Mouse (Mus musculus): ENCODE data around the gene Fmnl1. TPM values are rescaled to one million over a fixed set of nuclear protein-coding genes. Genes with fewer than 3 reads are reported as not detected.

The Fmnl1 gene
- polyA plus RNA-seq, 1 experiment = not detected

GRCm38 (mm10) chr11:103144309-103145285, 26.3 kb upstream of the Fmnl1 start:
- no peak for TF ChIP-seq GATA1 (IDR thresholded peaks at IDR 0.05; ENCODE audit: low read length)

GRCm38 (mm10) chr11:103146386-103146785, 24.5 kb upstream of the Fmnl1 start:
- no peak for TF ChIP-seq GATA1 (IDR thresholded peaks at IDR 0.05; ENCODE audit: low read length)

GRCm38 (mm10) chr11:103147766-103148165, 23.1 kb upstream of the Fmnl1 start:
- no peak for TF ChIP-seq GATA1 (IDR thresholded peaks at IDR 0.05; ENCODE audit: low read length)

GRCm38 (mm10) chr11:103149771-103150170, 21.1 kb upstream of the Fmnl1 start:
- no peak for TF ChIP-seq GATA1 (IDR thresholded peaks at IDR 0.05; ENCODE audit: low read length)

GRCm38 (mm10) chr11:103158621-103159478, 12.1 kb upstream of the Fmnl1 start:
- no peak for TF ChIP-seq GATA1 (IDR thresholded peaks at IDR 0.05; ENCODE audit: low read length)

GRCm38 (mm10) chr11:103160738-103161137, 10.2 kb upstream of the Fmnl1 start:
- TF ChIP-seq GATA1 (IDR thresholded peaks at IDR 0.05; ENCODE audit: low read length) = no peak

- no peak for TF ChIP-seq GATA1 (IDR thresholded peaks at IDR 0.05; ENCODE audit: low read length)
These were observed 9.5 kb upstream of the Fmnl1 start for GRCm38 (mm10) chr11:103161449-103161848.

- no peak for TF ChIP-seq GATA1 (IDR thresholded peaks at IDR 0.05; ENCODE audit: low read length)
These were observed 8.8 kb upstream of the Fmnl1 start for GRCm38 (mm10) chr11:103162132-103162531.

- no peak for TF ChIP-seq GATA1 (IDR thresholded peaks at IDR 0.05; ENCODE audit: low read length)
These were observed 6.5 kb upstream of the Fmnl1 start for GRCm38 (mm10) chr11:103164391-103164790.

- TF ChIP-seq GATA1 (IDR thresholded peaks at IDR 0.05; ENCODE audit: low read length) = no peak
These were observed 2.1 kb upstream of the Fmnl1 start for GRCm38 (mm10) chr11:103168690-103169390.

GRCm38 (mm10) chr11:103169664-103170063, 1.2 kb upstream of the Fmnl1 start:
- no peak for TF ChIP-seq GATA1 (IDR thresholded peaks at IDR 0.05; ENCODE audit: low read length)

- TF ChIP-seq GATA1 (IDR thresholded peaks at IDR 0.05; ENCODE audit: low read length) = no peak
These were observed 805 bp upstream of the Fmnl1 start for GRCm38 (mm10) chr11:103170111-103170493.

- no peak for TF ChIP-seq GATA1 (IDR thresholded peaks at IDR 0.05; ENCODE audit: low read length)
These were observed 346 bp downstream of the Fmnl1 start for GRCm38 (mm10) chr11:103171286-103171620.

GRCm38 (mm10) chr11:103171703-103172391, 940 bp downstream of the Fmnl1 start:
- no peak for TF ChIP-seq GATA1 (IDR thresholded peaks at IDR 0.05; ENCODE audit: low read length)

Measured in G1E-ER4 (cell line).